Mouse (Mus musculus) bone marrow macrophage, adult 2 months (primary cell): ENCODE data around the gene Olfr128.

Source experiments
- CTCF ChIP-seq: IDR thresholded peaks from 2 replicates; pipeline ENCODE4 v1.5.1; 2012; ENCODE audit warnings: low read depth, mild to moderate bottlenecking, low read length, moderate library complexity
- POLR2A ChIP-seq: IDR thresholded peaks from 2 replicates; pipeline ENCODE4 v1.6.1; 2012; ENCODE audit warnings: mild to moderate bottlenecking, low read depth, low read length, borderline replicate concordance

DNA sequence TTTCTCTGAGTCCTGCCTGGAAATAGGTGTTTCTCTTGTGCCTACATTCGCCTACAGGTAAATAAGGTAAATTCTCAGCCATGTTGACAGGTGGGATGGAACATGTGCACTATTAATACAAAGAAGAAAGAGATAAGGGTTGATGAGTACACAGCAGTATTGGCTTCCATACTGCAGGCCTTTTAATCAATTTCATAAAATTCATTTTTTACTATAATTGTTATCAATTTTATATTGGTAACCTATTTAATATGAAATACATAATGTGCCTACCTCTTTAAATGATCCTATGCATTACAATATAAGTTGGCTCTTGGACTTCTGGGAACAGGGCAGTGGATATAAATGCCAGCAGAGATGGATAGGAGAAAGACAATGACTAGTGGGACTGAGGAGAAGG lies 20.2 kb upstream of the Olfr128 start, which contains the start of gene Olfr127:
- TF ChIP-seq CTCF (no peak), POLR2A (no peak)
